Mouse (Mus musculus): ENCODE results near the gene B3galnt2. TPM values are rescaled to one million over a fixed set of nuclear protein-coding genes. Genes with fewer than 3 reads are reported as not detected.
"Not testable (repeated sequence)": the region's sequence is repeated elsewhere in the genome, so short reads cannot be mapped to it uniquely, and the experiment has no call there.

Gene B3galnt2
- polyA plus RNA-seq, 1 experiment from 2014 or later, result 38.5 TPM

DNA sequence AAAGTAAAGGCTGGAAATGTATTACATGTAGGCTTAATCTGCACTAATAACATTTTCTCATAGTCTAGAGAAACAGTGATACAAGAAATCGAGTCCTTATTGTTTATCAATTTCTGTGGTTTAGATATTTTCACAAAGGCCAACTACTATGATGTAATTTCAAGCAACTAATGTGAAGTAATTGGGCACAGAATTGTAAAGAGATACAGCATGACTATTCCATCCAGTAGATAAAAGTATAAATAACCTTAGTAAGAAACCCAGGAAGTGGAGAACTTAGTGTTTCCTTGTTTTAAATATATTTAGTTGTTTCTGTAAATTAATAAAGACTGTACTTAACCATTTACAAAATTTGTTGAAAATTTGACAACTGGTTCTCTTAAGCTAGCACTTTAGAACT, 15.5 kb downstream of the B3galnt2 start:
- Histone ChIP-seq H3K9ac (no peak overlapping the region), H3K36me3 (no peaks in the 10 kb centered on the region), H3K4me3 (replicated peaks) (no peak overlapping the region), H3K4me2 (replicated peaks) (no peak overlapping the region), H3K9me3 (no peaks in the 10 kb centered on the region), H3K27me3 (replicated peaks) (no peaks in the 10 kb centered on the region), H3K4me1 (replicated peaks) (no peaks in the 10 kb centered on the region), H3K27ac (no peak overlapping the region)
- no peak for ATAC-seq
- WGBS, result 89% methylated on average over 1 of the region's 1 CpGs

DNA sequence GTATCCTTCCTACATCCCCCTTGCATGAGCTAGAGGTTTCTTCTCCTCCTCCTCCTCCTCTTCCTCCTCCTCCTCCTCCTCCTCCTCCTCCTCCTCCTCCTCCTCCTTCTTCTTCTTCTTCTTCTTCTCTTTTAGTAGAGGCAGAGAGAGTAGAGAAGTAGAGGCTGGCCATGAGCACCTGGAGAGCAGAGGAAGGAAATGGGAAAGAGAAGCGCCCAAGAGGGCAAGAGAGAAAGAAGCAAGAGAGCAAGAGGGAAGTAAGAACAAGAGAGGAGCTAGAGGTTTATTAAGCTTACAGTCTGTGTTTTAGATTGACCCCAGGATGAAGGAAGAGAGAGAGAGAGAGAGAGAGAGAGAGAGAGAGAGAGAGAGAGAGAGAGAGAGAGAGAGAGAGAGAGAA, 27.6 kb downstream of the B3galnt2 start:
- H3K4me3 ChIP-seq (replicated peaks); H3K36me3 ChIP-seq; H3K4me1 ChIP-seq (replicated peaks); ATAC-seq; H3K4me2 ChIP-seq (replicated peaks); H3K9ac ChIP-seq; H3K27ac ChIP-seq; H3K27me3 ChIP-seq (replicated peaks); H3K9me3 ChIP-seq: not testable (repeated sequence)
- WGBS, result 92% methylated on average over 1 of the region's 1 CpGs

DNA sequence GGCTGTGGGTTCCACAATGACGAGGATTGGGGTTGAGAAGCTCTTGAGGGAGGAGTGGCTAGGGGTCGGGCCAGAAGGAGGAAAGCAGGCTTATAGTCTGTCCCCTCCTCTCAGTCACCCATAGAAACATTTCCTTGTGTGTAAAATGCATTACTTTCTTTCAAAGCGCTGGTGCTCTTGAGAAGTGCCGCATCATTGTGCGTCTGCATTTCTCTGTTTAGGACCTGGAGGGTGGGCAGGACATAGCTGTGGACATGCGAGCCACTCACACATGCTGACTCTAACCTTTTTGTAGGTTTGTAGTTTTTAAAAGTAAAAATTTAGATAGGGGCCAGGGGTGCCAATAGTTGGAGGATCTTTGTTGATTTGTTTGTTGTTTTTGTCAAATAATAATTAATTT, 29.3 kb downstream of the B3galnt2 start:
- 90% methylated on average over 6 of the region's 6 CpGs for WGBS
- no peaks in the 10 kb centered on the region for H3K9me3 ChIP-seq
- no peak overlapping the region for H3K9ac ChIP-seq
- no peaks in the 10 kb centered on the region for H3K4me1 ChIP-seq (replicated peaks)
- no peaks in the 10 kb centered on the region for H3K27me3 ChIP-seq (replicated peaks)
- no peak for ATAC-seq
- H3K36me3 ChIP-seq, result no peaks in the 10 kb centered on the region
- H3K27ac ChIP-seq, result no peak overlapping the region
- no peak overlapping the region for H3K4me3 ChIP-seq (replicated peaks)
- no peak overlapping the region for H3K4me2 ChIP-seq (replicated peaks)

DNA sequence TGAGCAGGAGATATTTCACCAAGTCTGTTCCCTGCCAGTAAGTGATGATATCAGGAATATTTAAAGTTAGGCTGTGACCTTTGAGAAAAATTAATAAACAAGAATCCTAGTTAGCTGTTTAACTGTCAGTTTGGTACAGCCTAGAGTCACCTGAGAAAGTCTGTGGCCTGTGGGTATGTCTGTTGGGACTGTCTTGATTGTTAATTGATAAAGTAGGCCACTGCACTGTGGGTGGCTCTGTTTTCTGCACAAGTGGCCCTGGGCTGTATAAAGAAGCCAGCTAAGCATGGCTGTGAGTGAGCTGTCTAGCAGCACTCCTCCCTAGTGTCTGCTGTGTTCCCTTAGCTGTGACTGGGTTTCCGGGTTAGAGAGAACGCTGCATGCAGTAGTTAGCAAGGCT, 34.9 kb downstream of the B3galnt2 start:
- no peak overlapping the region for H3K9ac ChIP-seq
- no peak overlapping the region for H3K4me3 ChIP-seq (replicated peaks)
- H3K4me1 ChIP-seq (replicated peaks), result no peaks in the 10 kb centered on the region
- 89% methylated on average over 2 of the region's 2 CpGs for WGBS
- no peak for ATAC-seq
- no peaks in the 10 kb centered on the region for H3K27me3 ChIP-seq (replicated peaks)
- H3K9me3 ChIP-seq, result no peaks in the 10 kb centered on the region
- H3K36me3 ChIP-seq, result 0 out of 2 replicates have a peak, but pooled peaks cover 1% of the 10 kb centered on the region
- H3K27ac ChIP-seq, result no peak overlapping the region
- no peak overlapping the region for H3K4me2 ChIP-seq (replicated peaks)

DNA sequence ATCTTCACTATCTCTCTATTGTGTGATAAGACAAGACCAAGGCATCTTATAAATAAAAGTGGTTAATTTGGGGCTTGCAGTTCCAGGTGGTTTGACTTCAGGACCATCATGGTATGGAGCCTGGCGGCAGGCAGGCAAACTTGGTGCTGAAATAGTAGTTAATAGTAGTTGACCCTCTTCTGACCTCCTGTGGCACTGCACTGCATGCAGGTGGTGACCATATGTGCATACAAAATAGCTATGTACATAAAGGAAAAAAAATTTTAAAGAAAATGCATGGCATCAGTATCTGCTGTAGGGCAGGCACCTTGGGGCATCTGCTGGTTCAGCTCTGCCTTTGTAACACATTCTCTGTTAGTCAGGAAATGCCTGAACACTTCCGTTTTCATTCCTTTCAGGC, 36.1 kb downstream of the B3galnt2 start:
- no peak overlapping the region for H3K27ac ChIP-seq
- no peak overlapping the region for H3K4me3 ChIP-seq (replicated peaks)
- H3K9ac ChIP-seq, result no peak overlapping the region
- peaks cover 10% of the 10 kb centered on the region for H3K36me3 ChIP-seq
- H3K9me3 ChIP-seq, result no peaks in the 10 kb centered on the region
- no peak overlapping the region for H3K4me2 ChIP-seq (replicated peaks)
- ATAC-seq, result no peak
- H3K4me1 ChIP-seq (replicated peaks), result no peaks in the 10 kb centered on the region
- H3K27me3 ChIP-seq (replicated peaks), result no peaks in the 10 kb centered on the region
- 65% methylated on average over 2 of the region's 2 CpGs for WGBS

DNA sequence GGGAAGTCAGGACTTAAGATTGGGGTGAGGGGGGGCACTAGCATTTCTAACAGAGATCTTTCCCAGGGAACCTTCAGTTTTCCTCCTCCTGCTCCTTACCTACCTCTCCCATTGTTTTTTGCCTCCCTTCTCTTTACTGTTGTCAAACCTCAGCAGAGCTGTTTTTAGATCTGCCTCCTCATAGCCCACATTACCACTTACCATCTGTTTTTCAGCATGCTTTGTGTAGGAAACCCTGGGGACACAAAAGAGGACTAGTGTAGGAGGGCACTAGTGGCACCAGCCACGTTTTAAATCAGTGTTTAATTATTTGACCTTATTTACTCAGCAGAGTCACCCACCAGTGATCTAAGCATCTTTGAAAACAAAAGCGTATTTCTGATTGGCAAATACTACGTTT, 38.8 kb downstream of the B3galnt2 start:
- no peak overlapping the region for H3K4me2 ChIP-seq (replicated peaks)
- H3K27ac ChIP-seq, result no peak overlapping the region
- peaks cover 14% of the 10 kb centered on the region for H3K36me3 ChIP-seq
- no peaks in the 10 kb centered on the region for H3K9me3 ChIP-seq
- 79% methylated on average over 3 of the region's 3 CpGs for WGBS
- no peak overlapping the region for H3K4me3 ChIP-seq (replicated peaks)
- no peaks in the 10 kb centered on the region for H3K27me3 ChIP-seq (replicated peaks)
- H3K4me1 ChIP-seq (replicated peaks), result no peaks in the 10 kb centered on the region
- ATAC-seq, result no peak
- no peak overlapping the region for H3K9ac ChIP-seq

DNA sequence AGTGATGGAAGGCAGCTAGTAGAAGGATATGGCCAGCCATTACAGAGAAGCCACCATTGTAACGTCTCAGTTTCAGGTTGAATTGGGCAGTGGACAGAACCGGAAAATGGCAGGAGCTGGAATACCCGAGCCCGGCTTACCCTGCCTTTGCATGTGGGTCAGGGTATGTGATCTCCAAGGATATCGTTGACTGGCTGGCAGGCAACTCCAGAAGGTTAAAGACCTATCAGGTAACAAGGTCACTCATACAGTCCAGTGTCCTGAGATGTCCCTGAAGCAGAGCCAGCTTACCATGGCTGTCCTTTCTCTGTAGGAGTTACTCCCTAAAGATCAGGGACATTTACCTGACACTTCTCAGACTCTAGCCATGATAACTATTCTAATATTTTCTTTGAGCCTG, 40.8 kb downstream of the B3galnt2 start:
- Histone ChIP-seq H3K9me3 (no peaks in the 10 kb centered on the region), H3K9ac (no peak overlapping the region), H3K4me3 (replicated peaks) (no peak overlapping the region), H3K4me2 (replicated peaks) (no peak overlapping the region), H3K27ac (no peak overlapping the region), H3K36me3 (peaks cover 21% of the 10 kb centered on the region), H3K27me3 (replicated peaks) (no peaks in the 10 kb centered on the region), H3K4me1 (replicated peaks) (no peaks in the 10 kb centered on the region)
- ATAC-seq, result no peak
- 92% methylated on average over 5 of the region's 5 CpGs for WGBS

DNA sequence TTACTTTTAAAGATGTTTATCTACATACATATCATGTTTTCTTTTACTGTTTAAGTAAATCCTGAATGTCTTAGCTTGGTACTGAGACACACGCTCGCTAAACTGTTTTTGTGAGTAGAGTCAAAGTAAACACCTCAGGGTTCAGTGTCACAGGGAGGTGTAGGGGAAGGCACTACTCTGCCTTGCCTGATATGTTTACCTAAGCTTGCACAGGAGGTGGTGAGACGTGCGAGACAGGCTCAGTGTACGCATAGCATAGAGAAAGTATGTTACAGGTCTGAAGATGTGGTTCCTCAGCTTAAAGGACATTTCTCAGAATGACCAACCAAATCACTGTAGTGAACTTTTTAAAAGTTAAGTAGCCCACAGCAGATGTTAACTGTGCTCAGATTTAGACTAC, 43.2 kb downstream of the B3galnt2 start:
- H3K27me3 ChIP-seq (replicated peaks), result no peaks in the 10 kb centered on the region
- H3K9ac ChIP-seq, result no peak overlapping the region
- ATAC-seq, result peak; percentile 71; the same call in 1 of the 2 replicates
- H3K36me3 ChIP-seq, result peaks cover 25% of the 10 kb centered on the region
- no peak overlapping the region for H3K27ac ChIP-seq
- no peaks in the 10 kb centered on the region for H3K9me3 ChIP-seq
- H3K4me2 ChIP-seq (replicated peaks), result no peak overlapping the region
- H3K4me1 ChIP-seq (replicated peaks), result no peaks in the 10 kb centered on the region
- H3K4me3 ChIP-seq (replicated peaks), result no peak overlapping the region
- WGBS, result 66% methylated on average over 5 of the region's 5 CpGs

DNA sequence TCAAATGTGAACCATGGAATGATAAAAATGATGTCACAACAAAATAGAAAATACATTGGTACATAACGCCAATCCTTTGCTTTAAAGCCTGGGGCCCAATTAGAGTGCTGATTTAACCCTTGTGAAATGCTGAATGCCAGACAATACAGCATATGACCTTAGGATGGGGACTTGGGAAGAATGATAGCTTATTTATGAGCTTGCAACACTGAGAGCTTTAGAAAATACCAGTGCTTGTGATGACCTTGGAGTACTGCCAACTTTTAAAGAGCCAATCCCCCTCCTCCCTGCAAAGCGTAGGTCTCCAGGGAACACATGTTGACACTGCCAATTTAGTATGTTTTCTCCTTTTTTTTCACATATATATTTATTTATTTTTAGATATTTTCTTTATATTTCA, 48.4 kb downstream of the B3galnt2 start:
- Histone ChIP-seq H3K27ac (no peak overlapping the region), H3K27me3 (replicated peaks) (no peaks in the 10 kb centered on the region), H3K36me3 (peaks cover 22% of the 10 kb centered on the region; the same call in 1 of the 2 replicates), H3K4me2 (replicated peaks) (no peak overlapping the region), H3K4me3 (replicated peaks) (no peak overlapping the region), H3K9ac (no peak overlapping the region), H3K9me3 (no peaks in the 10 kb centered on the region), H3K4me1 (replicated peaks) (no peaks in the 10 kb centered on the region)
- ATAC-seq, result no peak
- WGBS, result 65% methylated on average over 2 of the region's 2 CpGs

DNA sequence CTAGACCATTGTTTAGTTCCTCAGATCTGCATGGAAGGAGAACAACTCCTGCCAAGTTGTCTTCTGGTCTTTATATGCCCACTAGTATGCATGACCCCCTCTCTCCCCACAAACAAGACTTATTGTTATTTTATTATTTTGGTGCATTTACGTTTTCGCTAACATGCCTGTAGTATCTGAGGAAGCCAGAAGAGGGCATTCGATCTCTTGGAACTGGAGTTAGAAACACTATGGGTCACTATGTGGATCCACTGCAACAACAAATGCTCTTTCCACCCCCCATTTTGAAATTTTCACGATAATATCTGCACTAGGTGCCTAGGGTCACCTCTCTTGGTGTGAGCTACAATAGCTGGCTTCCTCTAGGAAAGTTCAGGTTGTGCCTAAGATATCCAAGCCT, 49.8 kb downstream of the B3galnt2 start:
- no peak for ATAC-seq
- H3K4me1 ChIP-seq (replicated peaks), result no peaks in the 10 kb centered on the region
- H3K27ac ChIP-seq, result no peak overlapping the region
- no peak overlapping the region for H3K4me2 ChIP-seq (replicated peaks)
- 74% methylated on average over 4 of the region's 4 CpGs for WGBS
- no peaks in the 10 kb centered on the region for H3K27me3 ChIP-seq (replicated peaks)
- H3K36me3 ChIP-seq, result peaks cover 22% of the 10 kb centered on the region; the same call in 1 of the 2 replicates
- H3K9me3 ChIP-seq, result no peaks in the 10 kb centered on the region
- H3K9ac ChIP-seq, result no peak overlapping the region
- H3K4me3 ChIP-seq (replicated peaks), result no peak overlapping the region

DNA sequence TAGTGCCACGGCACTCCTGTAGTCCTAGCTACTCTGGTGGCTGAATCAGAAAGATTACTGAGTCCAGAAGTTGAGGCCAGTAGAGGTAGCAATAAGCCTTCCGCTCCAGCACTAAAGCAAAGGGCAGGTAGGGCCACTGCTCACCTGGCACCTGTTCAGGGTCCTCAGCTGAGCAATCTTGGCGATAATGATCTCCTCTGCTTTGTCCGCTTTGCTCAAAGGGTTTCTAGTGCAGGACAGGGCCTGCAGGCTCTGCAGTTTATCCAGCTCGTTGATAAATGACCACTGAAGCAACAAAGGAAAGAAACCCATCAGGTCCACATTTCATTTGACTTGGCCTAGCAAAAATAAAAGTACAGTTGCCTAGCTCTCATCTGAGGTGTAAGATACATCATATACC, 50.7 kb downstream of the B3galnt2 start:
- Histone ChIP-seq H3K36me3 (peaks cover 15% of the 10 kb centered on the region; the same call in 1 of the 2 replicates), H3K4me1 (replicated peaks) (no peaks in the 10 kb centered on the region), H3K4me2 (replicated peaks) (no peak overlapping the region), H3K27ac (no peak overlapping the region), H3K27me3 (replicated peaks) (no peaks in the 10 kb centered on the region), H3K9me3 (no peaks in the 10 kb centered on the region), H3K9ac (no peak overlapping the region), H3K4me3 (replicated peaks) (no peak overlapping the region)
- 91% methylated on average over 5 of the region's 5 CpGs for WGBS
- no peak for ATAC-seq

DNA sequence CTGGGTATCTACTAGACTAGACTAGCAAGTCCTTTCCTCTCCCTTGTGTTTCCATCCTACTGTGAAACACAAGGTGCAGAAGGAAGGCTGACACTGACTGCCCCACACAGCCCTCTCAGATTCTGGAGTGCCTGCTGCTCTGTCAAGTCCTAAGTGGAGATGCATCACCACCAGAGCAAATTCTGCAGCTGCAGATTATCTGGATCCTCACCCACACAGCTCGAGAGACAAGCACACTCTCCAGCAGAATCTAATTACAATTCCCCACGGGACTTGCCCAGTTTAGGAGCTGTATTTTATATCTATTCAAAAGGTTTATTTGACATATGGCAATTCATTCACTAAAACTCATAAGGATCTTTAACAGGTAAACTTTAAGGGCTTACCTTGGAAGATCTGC, 51.8 kb downstream of the B3galnt2 start:
- Histone ChIP-seq H3K4me2 (replicated peaks) (no peak overlapping the region), H3K4me3 (replicated peaks) (no peak overlapping the region), H3K36me3 (peaks cover 15% of the 10 kb centered on the region; the same call in 1 of the 2 replicates), H3K27ac (no peak overlapping the region), H3K9me3 (no peaks in the 10 kb centered on the region), H3K9ac (no peak overlapping the region), H3K27me3 (replicated peaks) (no peaks in the 10 kb centered on the region), H3K4me1 (replicated peaks) (no peaks in the 10 kb centered on the region)
- no peak for ATAC-seq
- 69% methylated on average over 2 of the region's 2 CpGs for WGBS

DNA sequence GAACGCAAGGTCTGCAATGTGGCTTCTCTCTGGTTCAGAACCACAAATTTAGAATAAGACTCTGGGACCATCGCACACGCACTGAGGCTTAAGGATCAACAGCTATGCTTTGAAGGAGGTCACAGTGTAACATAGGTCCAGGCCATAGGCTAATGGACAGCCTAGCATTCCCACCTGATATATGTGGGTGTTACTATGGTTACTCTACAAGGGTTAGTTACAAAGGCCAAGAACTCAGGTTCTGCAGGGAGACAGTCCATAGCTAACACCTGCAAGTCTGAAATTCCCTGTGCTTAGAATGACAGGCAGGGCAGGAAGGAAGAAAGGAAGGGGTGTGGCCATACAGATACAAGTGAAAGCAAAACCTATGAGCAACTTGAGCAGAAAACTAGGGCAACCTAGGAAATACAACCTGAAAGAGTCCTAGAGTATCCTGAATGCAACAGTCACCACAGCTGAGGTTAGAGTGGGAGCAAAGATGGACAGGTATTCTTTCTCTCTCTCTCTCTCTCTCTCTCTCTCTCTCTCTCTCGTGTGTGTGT, 57.3 kb downstream of the B3galnt2 start:
- no peaks in the 10 kb centered on the region for H3K27me3 ChIP-seq (replicated peaks)
- no peak overlapping the region for H3K9ac ChIP-seq
- H3K36me3 ChIP-seq, result no peaks in the 10 kb centered on the region
- peak; percentile 31; the same call in 1 of the 2 replicates for ATAC-seq
- no peak overlapping the region for H3K27ac ChIP-seq
- H3K9me3 ChIP-seq, result no peaks in the 10 kb centered on the region
- 98% methylated on average over 4 of the region's 4 CpGs for WGBS
- no peaks in the 10 kb centered on the region for H3K4me1 ChIP-seq (replicated peaks)
- H3K4me3 ChIP-seq (replicated peaks), result no peak overlapping the region
- H3K4me2 ChIP-seq (replicated peaks), result no peak overlapping the region

Measured in intestine, embryonic 15.5 days (tissue).